Mouse (Mus musculus) stomach, embryonic 15.5 days (tissue): ENCODE data around the gene Nipbl. TPM values are rescaled to one million over a fixed set of nuclear protein-coding genes. Genes with fewer than 3 reads are reported as not detected.
"Not testable (repeated sequence)": the region's sequence is repeated elsewhere in the genome, so short reads cannot be mapped to it uniquely, and the experiment has no call there.

ENCODE experiments used
- ATAC-seq: fragments of 200-750 bp; cut with Nextera tagmentation; 2 replicates; pipeline ENCODE4 v1.8.0; 2017; ENCODE audit warnings: low read depth, moderate number of reproducible peaks, moderate TSS enrichment; ENCODE audit not compliant: insufficient read depth, low FRiP score
- H3K27ac ChIP-seq: fragments of 300-500 bp; sonication (generic); 2 replicates; pipeline ENCODE4 v1.5.1; 2015; ENCODE audit warnings: mild to moderate bottlenecking, inconsistent platforms
- H3K27me3 ChIP-seq: fragments of 300-500 bp; sonication (generic); replicated peaks from 2 replicates; pipeline ENCODE4 v1.6.1; 2015; ENCODE audit warnings: inconsistent platforms
- H3K36me3 ChIP-seq: fragments of 300-500 bp; sonication (generic); 2 replicates; pipeline ENCODE4 v1.6.1; 2015; ENCODE audit warnings: inconsistent platforms
- H3K4me1 ChIP-seq: fragments of 300-500 bp; sonication (generic); 2 replicates; pipeline ENCODE4 v1.6.1; 2015; ENCODE audit warnings: inconsistent platforms
- H3K4me2 ChIP-seq: fragments of 300-500 bp; sonication (generic); 2 replicates; pipeline ENCODE4 v1.6.1; 2015; ENCODE audit warnings: mild to moderate bottlenecking, inconsistent platforms
- H3K4me3 ChIP-seq: fragments of 300-500 bp; sonication (generic); replicated peaks from 2 replicates; pipeline ENCODE4 v1.5.1; 2015; ENCODE audit warnings: inconsistent platforms
- H3K9ac ChIP-seq: fragments of 300-500 bp; sonication (generic); 2 replicates; pipeline ENCODE4 v1.6.1; 2015; ENCODE audit warnings: inconsistent platforms
- H3K9me3 ChIP-seq: fragments of 300-500 bp; sonication (generic); 2 replicates; pipeline ENCODE4 v1.6.1; 2016; ENCODE audit warnings: inconsistent platforms
- WGBS: fragments of 180-500 bp; shearing (Covaris S2); methylation state at CpG from one replicate; pipeline ENCODE4 v1.1.7; 2015; 5-methylcytosine and 5-hydroxymethylcytosine counted together
- polyA plus RNA-seq: library from polyadenylated mRNA; unstranded; fragments of >200 nt; fragmentation: Nextera tagmentation; extraction: Ambion mirVana; gene quantifications from 2 replicates; pipeline ENCODE4 v1.2.1, GENCODE M21; 2015

The Nipbl gene
- polyA plus RNA-seq, 1 experiment from 2014 or later, result 16.6 TPM

- H3K4me3 ChIP-seq, result peak overlapping the region; percentile 45
- H3K4me1 ChIP-seq, result no peaks in the 10 kb centered on the region
- H3K36me3 ChIP-seq, result no peaks in the 10 kb centered on the region
- peak; percentile 72; the same call in 1 of the 2 replicates for ATAC-seq
- H3K9me3 ChIP-seq, result no peaks in the 10 kb centered on the region
- H3K4me2 ChIP-seq, result peak overlapping the region; percentile 68
- no peaks in the 10 kb centered on the region for H3K27me3 ChIP-seq
- 49% methylated on average over 20 of the region's 20 CpGs for WGBS
- no peak overlapping the region for H3K27ac ChIP-seq
- H3K9ac ChIP-seq, result no peak overlapping the region
Measured at GRCm38 (mm10) chr15:8279929-8280610, 164.2 kb downstream of the Nipbl start.

DNA sequence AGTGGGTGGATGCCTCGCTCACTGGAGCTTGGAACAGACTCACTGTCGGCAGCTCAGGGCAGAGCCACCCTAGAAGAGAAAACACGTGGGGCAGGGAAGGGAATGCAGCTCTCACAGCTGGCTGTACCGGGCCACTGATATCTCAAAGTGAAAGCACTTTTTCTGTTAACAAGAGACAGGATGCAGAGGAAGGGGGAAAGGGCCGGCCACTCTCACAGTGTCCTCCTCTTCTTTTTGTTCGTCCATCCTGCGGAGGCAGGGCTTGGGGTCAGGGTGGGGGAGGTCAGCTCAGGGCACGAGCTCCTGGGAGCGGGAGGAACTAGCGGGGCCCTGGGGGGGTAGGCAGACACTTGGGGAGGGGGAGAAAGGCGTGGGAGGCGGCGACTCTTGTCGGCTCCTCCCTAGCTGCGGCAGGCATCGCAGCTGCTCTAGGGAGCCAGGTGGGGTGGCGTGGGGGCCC lies 164.9 kb downstream of the Nipbl start:
- Histone ChIP-seq H3K9ac (no peak overlapping the region), H3K36me3 (no peaks in the 10 kb centered on the region), H3K27me3 (no peaks in the 10 kb centered on the region), H3K4me3 (peak overlapping the region; percentile 45), H3K27ac (no peak overlapping the region), H3K9me3 (no peaks in the 10 kb centered on the region), H3K4me2 (peak overlapping the region; percentile 68), H3K4me1 (no peaks in the 10 kb centered on the region)
- 33% methylated on average over 16 of the region's 17 CpGs for WGBS
- peak; percentile 65; the same call in 1 of the 2 replicates for ATAC-seq

DNA sequence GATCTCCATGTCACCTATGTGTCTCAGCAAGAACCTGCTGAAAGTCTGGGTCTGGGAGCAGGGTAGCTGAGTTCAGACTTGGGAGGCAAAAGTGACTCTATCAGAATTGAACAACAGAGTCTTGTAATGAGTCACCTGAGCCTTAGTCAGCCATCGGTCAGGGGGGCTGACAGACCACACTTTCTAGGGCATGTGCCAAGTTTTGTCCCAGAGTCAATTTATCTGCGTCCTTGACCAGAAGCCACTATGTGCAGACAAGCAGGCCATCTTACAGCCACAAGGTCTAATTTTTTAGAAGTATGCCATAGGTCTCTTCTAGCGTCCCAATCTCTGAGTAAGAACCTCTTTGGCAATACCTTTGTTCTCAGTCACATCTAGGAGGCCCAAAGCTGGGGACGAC lies 166.3 kb downstream of the Nipbl start:
- WGBS, result 88% methylated on average over 4 of the region's 4 CpGs
- H3K27me3 ChIP-seq, H3K9me3 ChIP-seq, H3K4me3 ChIP-seq, H3K27ac ChIP-seq, ATAC-seq, H3K4me2 ChIP-seq, H3K36me3 ChIP-seq, H3K4me1 ChIP-seq, H3K9ac ChIP-seq: not testable (repeated sequence)

DNA sequence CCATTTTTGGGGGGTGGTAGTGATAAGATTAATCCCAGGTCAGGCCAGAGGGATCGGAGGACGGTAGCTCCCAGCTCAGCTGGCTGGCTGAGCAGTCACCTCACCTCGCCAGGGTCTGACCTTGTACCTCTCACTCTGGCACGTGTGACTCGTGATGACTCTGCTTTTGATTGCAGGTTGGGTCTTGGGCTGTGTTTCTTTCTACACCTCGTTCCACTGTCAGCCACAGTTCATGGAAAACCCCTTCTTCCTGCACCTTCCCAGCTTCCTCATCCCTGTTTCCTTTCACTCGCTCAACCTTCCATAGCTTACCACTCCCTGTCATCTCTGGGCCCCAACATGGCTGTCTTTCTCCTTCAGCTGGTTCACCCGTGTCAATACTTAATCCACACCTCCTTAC lies 172.3 kb downstream of the Nipbl start:
- ATAC-seq, result no peak
- Histone ChIP-seq H3K36me3 (peaks cover 22% of the 10 kb centered on the region; the same call in 1 of the 2 replicates), H3K4me2 (no peak overlapping the region), H3K9ac (no peak overlapping the region), H3K4me1 (no peaks in the 10 kb centered on the region), H3K9me3 (no peaks in the 10 kb centered on the region), H3K4me3 (no peak overlapping the region), H3K27me3 (no peaks in the 10 kb centered on the region), H3K27ac (no peak overlapping the region)
- WGBS, result 80% methylated on average over 8 of the region's 8 CpGs

DNA sequence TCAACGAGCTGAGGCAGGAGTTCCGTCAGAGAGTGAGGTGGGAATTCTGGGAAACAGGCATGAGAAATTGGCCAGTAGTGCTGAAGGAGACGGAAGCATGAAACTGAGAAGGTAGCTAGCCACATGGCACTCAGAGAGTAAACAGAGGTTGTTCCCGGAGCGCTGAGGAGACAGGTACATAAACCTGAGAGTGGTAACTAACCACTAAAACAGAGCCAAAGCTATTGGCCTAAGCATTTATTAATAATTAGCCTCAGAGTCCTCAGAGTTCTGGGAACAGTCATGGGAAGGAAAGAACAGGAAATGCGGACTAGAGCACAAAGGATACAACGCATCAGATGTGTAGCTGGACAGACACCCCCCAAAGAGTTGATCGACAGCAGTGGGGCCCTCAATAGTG lies 176.0 kb downstream of the Nipbl start:
- H3K36me3 ChIP-seq, result peaks cover 26% of the 10 kb centered on the region
- H3K27me3 ChIP-seq, result no peaks in the 10 kb centered on the region
- no peak overlapping the region for H3K4me3 ChIP-seq

GRCm38 (mm10) chr15:8267211-8267610 lies 177.1 kb downstream of the Nipbl start:
- H3K27me3 ChIP-seq, result no peaks in the 10 kb centered on the region
- no peak overlapping the region for H3K27ac ChIP-seq
- 83% methylated on average over 3 of the region's 3 CpGs for WGBS

More for the DNA sequence above, 176.0 kb downstream of the Nipbl start:
- no peaks in the 10 kb centered on the region for H3K4me1 ChIP-seq
- no peak for ATAC-seq
- H3K9ac ChIP-seq, result no peak overlapping the region
- WGBS, result 82% methylated on average over 8 of the region's 8 CpGs
- H3K4me2 ChIP-seq, result no peak overlapping the region
- no peaks in the 10 kb centered on the region for H3K9me3 ChIP-seq
- H3K27ac ChIP-seq, result no peak overlapping the region

DNA sequence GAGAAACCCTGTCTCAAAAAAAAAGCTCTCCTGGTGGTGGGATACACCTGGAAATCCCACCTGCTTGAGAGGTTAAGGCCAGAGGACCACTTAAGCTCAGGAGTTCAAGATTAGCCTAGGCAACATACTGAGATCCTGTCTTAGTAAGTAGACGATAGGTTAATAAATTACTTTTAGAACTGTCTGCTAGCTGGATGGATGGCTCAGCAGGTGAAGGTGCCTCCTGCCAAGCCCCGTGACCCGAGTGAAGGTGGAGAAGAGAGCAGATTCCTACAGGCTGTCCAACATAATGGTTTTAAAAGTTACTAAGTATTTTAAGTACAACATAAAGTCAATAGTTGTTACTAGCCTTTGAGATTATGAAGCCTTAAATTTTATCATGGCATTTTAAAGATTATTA lies 178.3 kb downstream of the Nipbl start:
- Histone ChIP-seq H3K9ac (no peak overlapping the region), H3K4me2 (no peak overlapping the region), H3K9me3 (no peaks in the 10 kb centered on the region), H3K4me1 (no peaks in the 10 kb centered on the region), H3K27me3 (no peaks in the 10 kb centered on the region), H3K36me3 (peaks cover 14% of the 10 kb centered on the region), H3K27ac (no peak overlapping the region), H3K4me3 (no peak overlapping the region)
- WGBS, result 68% methylated on average over 3 of the region's 3 CpGs
- ATAC-seq, result no peak

More at GRCm38 (mm10) chr15:8267211-8267610, 177.1 kb downstream of the Nipbl start:
- Histone ChIP-seq H3K36me3 (peaks cover 24% of the 10 kb centered on the region), H3K9ac (no peak overlapping the region), H3K4me2 (no peak overlapping the region), H3K4me1 (no peaks in the 10 kb centered on the region), H3K9me3 (no peaks in the 10 kb centered on the region), H3K4me3 (no peak overlapping the region)
- ATAC-seq, result no peak

Other genes starting within 250 kb of the Nipbl start
- gene Gm2310, start 75.5 kb upstream of the Nipbl start, polyA plus RNA-seq, result not detected in 2 replicates